Mouse (Mus musculus) MEL (cell line): ENCODE measurements around the gene Pogz. TPM values are rescaled to one million over a fixed set of nuclear protein-coding genes. Genes with fewer than 3 reads are reported as not detected.
A peak's percentile ranks its signal among the peaks of the same experiment; 100 is the strongest.

Experiments
- DNase-seq: peaks from one replicate; pipeline ENCODE4 v3.0.0; 2011; ENCODE audit warnings: low read depth, low spot score
- H3K27ac ChIP-seq: 2 replicates; pipeline ENCODE4 v1.5.1; 2012; ENCODE audit warnings: low read depth, mild to moderate bottlenecking, control low read depth, low read length, moderate library complexity; ENCODE audit not compliant: control insufficient read depth
- H3K27me3 ChIP-seq, 2 experiments: fragments of 150-350 bp in 1 of 2; sonication (generic) in 1 of 2; 2 replicates each; pipeline ENCODE4 v1.6.1; 2012; ENCODE audit warnings: low read length in 2 of 2, mild to moderate bottlenecking in 2 of 2, improper control_type of control experiment in 1 of 2, moderate library complexity in 1 of 2; ENCODE audit not compliant: insufficient read depth in 2 of 2, control insufficient read depth in 1 of 2
- H3K36me3 ChIP-seq, 2 experiments: 2 replicates each; pipeline ENCODE4 v1.6.1; 2012 to 2014; ENCODE audit warnings: low read length in 2 of 2, improper control_type of control experiment in 1 of 2, inconsistent platforms in 1 of 2, mild to moderate bottlenecking in 1 of 2; ENCODE audit not compliant: insufficient read depth in 2 of 2, control insufficient read depth in 1 of 2
- H3K4me1 ChIP-seq, 2 experiments: fragments of 150-350 bp in 1 of 2; sonication (generic) in 1 of 2; 2 replicates each; pipeline ENCODE4 v1.6.1; 2012; ENCODE audit warnings: low read length in 2 of 2, improper control_type of control experiment in 1 of 2, mild to moderate bottlenecking in 1 of 2; ENCODE audit not compliant: insufficient read depth in 2 of 2, control insufficient read depth in 1 of 2
- H3K4me3 ChIP-seq, 2 experiments: fragments of 150-350 bp in 1 of 2; sonication (generic) in 1 of 2; 2 replicates each; pipeline ENCODE4 v1.5.1; 2012; ENCODE audit warnings: low read depth in 2 of 2, low read length in 2 of 2, mild to moderate bottlenecking in 2 of 2, moderate library complexity in 2 of 2, control low read depth in 1 of 2, improper control_type of control experiment in 1 of 2; ENCODE audit not compliant: control insufficient read depth in 1 of 2, insufficient read depth in 1 of 2
- H3K79me2 ChIP-seq: 2 replicates; pipeline ENCODE4 v1.6.1; 2012; ENCODE audit warnings: mild to moderate bottlenecking, low read length, moderate library complexity; ENCODE audit not compliant: control insufficient read depth, poor library complexity, insufficient read depth
- H3K9ac ChIP-seq: 2 replicates; pipeline ENCODE4 v1.6.1; 2012; ENCODE audit warnings: low read depth, mild to moderate bottlenecking, control low read depth, low read length, moderate library complexity; ENCODE audit not compliant: control insufficient read depth, poor library complexity, severe bottlenecking
- H3K9me3 ChIP-seq: fragments of 150-350 bp; sonication (generic); replicated peaks from 2 replicates; pipeline ENCODE4 v1.6.1; 2012; ENCODE audit warnings: mild to moderate bottlenecking, low read length, improper control_type of control experiment, moderate library complexity; ENCODE audit not compliant: insufficient read depth
- BHLHE40 ChIP-seq: IDR thresholded peaks from 2 replicates; pipeline ENCODE4 v1.6.1; 2012; ENCODE audit warnings: low read depth, mild to moderate bottlenecking, inconsistent platforms, low read length, improper control_type of control experiment, borderline replicate concordance
- CHD2 ChIP-seq: IDR thresholded peaks from 2 replicates; pipeline ENCODE4 v1.6.1; 2011; ENCODE audit warnings: low read length, improper control_type of control experiment
- ELF1 ChIP-seq: IDR thresholded peaks from 2 replicates; pipeline ENCODE4 v1.6.1; 2014; ENCODE audit warnings: low read depth, mild to moderate bottlenecking, inconsistent platforms, low read length, improper control_type of control experiment, moderate library complexity
- EP300 ChIP-seq, 2 experiments: IDR thresholded peaks; 2 replicates each; pipeline ENCODE4 v1.6.1; 2011; ENCODE audit warnings: improper control_type of control experiment in 2 of 2, low read length in 2 of 2, low read depth in 1 of 2, mild to moderate bottlenecking in 1 of 2
- ETS1 ChIP-seq: IDR thresholded peaks from 2 replicates; pipeline ENCODE4 v1.6.1; 2012; ENCODE audit warnings: low read depth, mild to moderate bottlenecking, inconsistent platforms, low read length, improper control_type of control experiment, moderate library complexity
- HCFC1 ChIP-seq: IDR thresholded peaks from 2 replicates; pipeline ENCODE4 v1.6.1; 2012; ENCODE audit warnings: low read depth, mild to moderate bottlenecking, inconsistent platforms, low read length, improper control_type of control experiment, moderate library complexity
- JUND ChIP-seq: IDR thresholded peaks from 2 replicates; pipeline ENCODE4 v1.6.1; 2011; ENCODE audit warnings: low read depth, mild to moderate bottlenecking, improper control_type of control experiment, low read length
- KAT2A ChIP-seq: conservative IDR thresholded peaks from 2 replicates; pipeline ENCODE4 v1.6.1; 2012; ENCODE audit warnings: low read depth, low read length, improper control_type of control experiment, inconsistent platforms
- MAFK ChIP-seq: IDR thresholded peaks from 2 replicates; pipeline ENCODE4 v1.6.1; 2011; ENCODE audit warnings: low read depth, mild to moderate bottlenecking, low read length, improper control_type of control experiment, borderline replicate concordance
- MAZ ChIP-seq: IDR thresholded peaks from 2 replicates; pipeline ENCODE4 v1.6.1; 2012; ENCODE audit warnings: low read depth, mild to moderate bottlenecking, inconsistent platforms, low read length, improper control_type of control experiment
- MEF2A ChIP-seq: IDR thresholded peaks from 2 replicates; pipeline ENCODE4 v1.6.1; 2014; ENCODE audit warnings: low read depth, mild to moderate bottlenecking, inconsistent platforms, low read length, improper control_type of control experiment; ENCODE audit not compliant: poor library complexity, insufficient replicate concordance, severe bottlenecking; ENCODE audit errors: extremely low read depth
- MXI1 ChIP-seq: IDR thresholded peaks from 2 replicates; pipeline ENCODE4 v1.6.1; 2011; ENCODE audit warnings: mild to moderate bottlenecking, low read depth, low read length, improper control_type of control experiment
- MYB ChIP-seq: IDR thresholded peaks from 2 replicates; pipeline ENCODE4 v1.6.1; 2011; ENCODE audit warnings: mild to moderate bottlenecking, low read depth, low read length, improper control_type of control experiment
- NRF1 ChIP-seq: IDR thresholded peaks from 2 replicates; pipeline ENCODE4 v1.6.1; 2014; ENCODE audit warnings: low read depth, mild to moderate bottlenecking, inconsistent platforms, low read length, improper control_type of control experiment, moderate library complexity; ENCODE audit not compliant: poor library complexity, insufficient read depth, severe bottlenecking
- POLR2A ChIP-seq, 2 experiments: IDR thresholded peaks; 2 replicates each; pipeline ENCODE4 v1.6.1; 2011 to 2012; ENCODE audit warnings: low read length in 2 of 2, mild to moderate bottlenecking in 2 of 2, control low read depth in 1 of 2, improper control_type of control experiment in 1 of 2, low read depth in 1 of 2, moderate library complexity in 1 of 2; ENCODE audit not compliant: control insufficient read depth in 1 of 2, insufficient read depth in 1 of 2, poor library complexity in 1 of 2
- POLR2AphosphoS2 ChIP-seq: IDR thresholded peaks from 2 replicates; pipeline ENCODE4 v1.6.1; 2011; ENCODE audit warnings: low read length, improper control_type of control experiment
- POLR2AphosphoS5 ChIP-seq: IDR thresholded peaks from 2 replicates; pipeline ENCODE4 v1.6.1; 2012; ENCODE audit warnings: low read depth, borderline replicate concordance, mild to moderate bottlenecking, inconsistent platforms, low read length, moderate library complexity, mixed read lengths
- RAD21 ChIP-seq: IDR thresholded peaks from 2 replicates; pipeline ENCODE4 v1.6.1; 2011; ENCODE audit warnings: mild to moderate bottlenecking, low read depth, low read length, improper control_type of control experiment
- RCOR1 ChIP-seq: IDR thresholded peaks from 2 replicates; pipeline ENCODE4 v1.6.1; 2012; ENCODE audit warnings: low read depth, mild to moderate bottlenecking, inconsistent platforms, low read length, improper control_type of control experiment
- TAL1 ChIP-seq: IDR thresholded peaks from 2 replicates; pipeline ENCODE4 v1.6.1; 2012; ENCODE audit warnings: mild to moderate bottlenecking, inconsistent platforms, low read length, moderate library complexity, mixed read lengths
- TBP ChIP-seq: IDR thresholded peaks from 2 replicates; pipeline ENCODE4 v1.8.0; 2011; ENCODE audit warnings: low read depth, low read length, improper control_type of control experiment
- UBTF ChIP-seq: IDR thresholded peaks from 2 replicates; pipeline ENCODE4 v1.6.1; 2012; ENCODE audit warnings: low read depth, mild to moderate bottlenecking, inconsistent platforms, low read length, improper control_type of control experiment, moderate library complexity, borderline replicate concordance; ENCODE audit not compliant: insufficient read depth
- USF1 ChIP-seq: IDR thresholded peaks from 2 replicates; pipeline ENCODE4 v1.6.1; 2014; ENCODE audit warnings: low read depth, mild to moderate bottlenecking, inconsistent platforms, low read length, improper control_type of control experiment, moderate library complexity
- USF2 ChIP-seq, 2 experiments: IDR thresholded peaks; 2 replicates each; pipeline ENCODE4 v1.6.1; 2011 to 2012; ENCODE audit warnings: improper control_type of control experiment in 2 of 2, low read length in 2 of 2, borderline replicate concordance in 1 of 2, inconsistent platforms in 1 of 2, low read depth in 1 of 2, mild to moderate bottlenecking in 1 of 2; ENCODE audit not compliant: insufficient read depth in 1 of 2
- ZC3H11A ChIP-seq: IDR thresholded peaks from 2 replicates; pipeline ENCODE4 v1.6.1; 2012; ENCODE audit warnings: low read depth, mild to moderate bottlenecking, inconsistent platforms, low read length, improper control_type of control experiment
- ZNF384 ChIP-seq: IDR thresholded peaks from 2 replicates; pipeline ENCODE4 v1.6.1; 2012; ENCODE audit warnings: low read depth, mild to moderate bottlenecking, inconsistent platforms, low read length, improper control_type of control experiment
- polyA plus RNA-seq, 2 experiments: library from polyadenylated mRNA; stranded (reverse) in 1 of 2; unstranded in 1 of 2; fragments of >175 nt in 1 of 2; fragments of >200 nt in 1 of 2; gene quantifications; 2 replicates each; pipeline versions ENCODE4 v1.2.1 to v1.2.4; 2012; ENCODE audit warnings: low replicate concordance in 2 of 2, low read depth in 1 of 2; ENCODE audit not compliant: insufficient read length in 2 of 2, insufficient read depth in 1 of 2, missing spikeins in 1 of 2
- total RNA-seq: library from RNA; depleted of rRNA; stranded (reverse); fragments of 300-350 nt; gene quantifications from 2 replicates; pipeline ENCODE4 v1.2.3, GENCODE M21; 2012

Pogz gene
- total and polyA plus RNA-seq, 3 experiments, result 10.6 to 31.6 TPM; not detected in 1

DNA sequence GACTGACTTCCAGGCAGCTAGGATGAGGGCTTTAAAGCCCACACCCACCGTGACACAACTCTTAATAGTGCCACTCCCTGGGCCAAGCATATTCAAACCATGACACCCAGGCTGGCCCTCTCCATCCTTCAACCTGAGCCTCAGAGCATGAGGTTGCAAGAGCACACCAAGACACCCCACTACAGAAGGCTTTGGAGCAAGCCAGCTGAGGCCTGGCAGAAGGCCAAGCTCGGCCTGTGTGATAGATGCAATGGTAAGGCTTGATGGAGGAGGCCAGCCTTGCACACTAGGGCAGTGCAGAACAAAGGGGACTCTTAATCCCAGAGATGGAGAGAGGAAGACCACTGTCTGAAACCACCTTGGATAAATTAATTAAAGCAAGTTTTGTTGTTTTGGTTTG lies 47.9 kb upstream of the Pogz start:
- TF ChIP-seq KAT2A, result no peak
- no peak for TF ChIP-seq USF2 (IDR thresholded peaks at IDR 0.05; ENCODE audit: borderline replicate concordance in 1 of 2, insufficient read depth in 1 of 2, low read depth in 1 of 2, low read length in 2 of 2)
- no peak for TF ChIP-seq TBP
- no peak for TF ChIP-seq POLR2AphosphoS5
- no peak for TF ChIP-seq MAFK
- TF ChIP-seq MXI1, result no peak
- TF ChIP-seq UBTF, result no peak
- no peak for TF ChIP-seq BHLHE40
- no peak for TF ChIP-seq ZC3H11A
- no peak for TF ChIP-seq EP300 (IDR thresholded peaks at IDR 0.05; ENCODE audit: low read depth in 1 of 2, low read length in 2 of 2)
- TF ChIP-seq POLR2A (IDR thresholded peaks at IDR 0.05; ENCODE audit: control insufficient read depth in 1 of 2, insufficient read depth in 1 of 2, low read depth in 1 of 2, low read length in 2 of 2, poor library complexity in 1 of 2), result no peak
- TF ChIP-seq JUND, result no peak
- no peak for TF ChIP-seq MYB
- TF ChIP-seq RCOR1, result no peak
- no peak for TF ChIP-seq ELF1
- no peak for TF ChIP-seq RAD21
- TF ChIP-seq ETS1, result no peak
- no peak for TF ChIP-seq NRF1
- no peak for TF ChIP-seq USF1
- TF ChIP-seq TAL1, result no peak
- Histone ChIP-seq H3K9ac (no peak overlapping the region), H3K9me3 (no peaks in the 10 kb centered on the region), H3K27ac (no peak overlapping the region), H3K27me3 (peaks cover 0 to 2% of the 10 kb centered on the region in 2 experiments; a peak in 1 of 4 replicates), H3K4me3 (no peak overlapping the region), H3K36me3 (no peaks in the 10 kb centered on the region), H3K4me1 (peaks cover 0 to 8% of the 10 kb centered on the region in 2 experiments; a peak in 2 of 4 replicates), H3K79me2 (no peaks in the 10 kb centered on the region)
- DNase-seq, result peak; percentile 52

GRCm38 (mm10) chr3:94792258-94792657 lies 45.1 kb upstream of the Pogz start:
- Histone ChIP-seq H3K27ac (no peak overlapping the region), H3K9me3 (no peaks in the 10 kb centered on the region), H3K4me1 (0 out of 4 replicates have a peak, but pooled peaks cover 0 to 2% of the 10 kb centered on the region in 2 experiments), H3K27me3 (no peaks in the 10 kb centered on the region), H3K4me3 (no peak overlapping the region), H3K36me3 (no peaks in the 10 kb centered on the region), H3K79me2 (no peaks in the 10 kb centered on the region), H3K9ac (no peak overlapping the region)
- DNase-seq, result no peak
- no peak for TF ChIP-seq MAZ
- no peak for TF ChIP-seq HCFC1
- TF ChIP-seq ELF1, result no peak
- TF ChIP-seq ZNF384, result no peak
- no peak for TF ChIP-seq MEF2A
- no peak for TF ChIP-seq CHD2
- no peak for TF ChIP-seq POLR2AphosphoS2
- no peak for TF ChIP-seq TAL1
- no peak for TF ChIP-seq TBP
- TF ChIP-seq USF2 (IDR thresholded peaks at IDR 0.05; ENCODE audit: borderline replicate concordance in 1 of 2, insufficient read depth in 1 of 2, low read depth in 1 of 2, low read length in 2 of 2), result no peak
- TF ChIP-seq NRF1, result no peak
- TF ChIP-seq POLR2A (IDR thresholded peaks at IDR 0.05; ENCODE audit: control insufficient read depth in 1 of 2, insufficient read depth in 1 of 2, low read depth in 1 of 2, low read length in 2 of 2, poor library complexity in 1 of 2), result no peak
